Mouse (Mus musculus): ENCODE measurements at regions not wholly inside any gene's neighbourhood (a gene's known extent, or its start where the extent isn't known, plus 50 kb on each side); places are given as distances from the start of the nearest gene placed in this dataset.

DNA sequence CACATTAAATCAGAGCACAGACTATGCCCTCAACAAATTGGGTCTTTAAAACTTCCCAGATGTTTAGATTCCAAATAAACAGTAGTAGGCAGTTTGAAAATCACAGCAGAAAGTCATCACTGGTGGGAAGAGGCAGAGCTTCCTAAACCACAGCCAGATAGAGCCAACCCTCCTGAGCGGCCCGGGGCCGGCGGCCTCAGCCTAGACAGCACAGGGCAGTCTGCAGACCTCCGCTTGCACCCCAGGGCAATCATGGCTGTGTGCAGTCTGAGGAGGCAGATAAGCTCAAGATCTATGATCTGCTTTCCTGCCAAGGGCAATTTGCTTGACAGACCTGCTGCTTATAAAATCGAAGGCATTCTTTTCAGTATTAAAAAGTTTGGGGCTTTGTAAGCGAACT lies 192.6 kb downstream of the Hlx start:
- no peak for DNase-seq (ENCODE audit: inconsistent age in 2 of 2, low spot score in 1 of 2)

DNA sequence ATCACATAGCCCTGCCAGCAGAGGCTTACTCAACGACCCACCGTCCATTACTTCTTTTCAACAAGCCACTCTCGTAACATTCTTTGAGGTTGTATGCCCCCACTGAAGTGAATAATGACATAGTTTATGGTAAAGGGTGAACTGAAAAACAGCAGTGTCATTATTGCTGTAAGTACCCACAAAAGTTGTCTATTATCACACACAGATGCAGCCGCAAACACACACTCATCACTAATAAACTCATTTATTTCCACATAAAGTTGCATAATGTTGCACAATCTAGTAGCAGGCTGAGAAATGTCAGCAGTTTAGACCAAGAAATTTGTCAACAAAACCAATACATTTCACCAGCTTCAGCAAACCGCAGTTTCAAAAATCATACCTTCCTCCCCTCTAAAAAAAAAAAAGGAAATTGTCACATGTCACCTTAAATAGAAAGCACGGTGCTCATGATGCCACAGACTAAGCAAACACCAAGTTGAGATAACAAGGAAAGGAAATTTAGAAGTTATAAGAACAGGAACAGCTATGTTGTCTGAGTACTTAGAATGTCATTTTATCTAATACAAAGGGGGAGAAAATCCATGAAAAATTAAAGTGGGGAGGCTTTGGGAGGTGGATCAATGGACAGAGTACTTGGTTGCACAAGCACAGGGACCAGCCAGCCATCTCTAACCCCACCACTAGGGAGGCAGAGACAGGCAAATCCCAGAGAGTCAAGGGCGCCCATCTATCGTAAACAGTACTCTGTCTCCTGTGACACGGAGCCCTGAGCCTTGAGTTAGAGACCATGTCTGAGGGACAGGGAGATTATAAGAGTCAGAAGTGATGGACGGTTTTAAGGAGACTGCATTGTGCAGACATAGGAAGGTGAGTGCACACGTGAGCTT lies 195.9 kb downstream of the Hlx start:
- peak in 1 of 2 experiments; percentile 29 for DNase-seq (ENCODE audit: inconsistent age in 2 of 2, low spot score in 1 of 2)

DNA sequence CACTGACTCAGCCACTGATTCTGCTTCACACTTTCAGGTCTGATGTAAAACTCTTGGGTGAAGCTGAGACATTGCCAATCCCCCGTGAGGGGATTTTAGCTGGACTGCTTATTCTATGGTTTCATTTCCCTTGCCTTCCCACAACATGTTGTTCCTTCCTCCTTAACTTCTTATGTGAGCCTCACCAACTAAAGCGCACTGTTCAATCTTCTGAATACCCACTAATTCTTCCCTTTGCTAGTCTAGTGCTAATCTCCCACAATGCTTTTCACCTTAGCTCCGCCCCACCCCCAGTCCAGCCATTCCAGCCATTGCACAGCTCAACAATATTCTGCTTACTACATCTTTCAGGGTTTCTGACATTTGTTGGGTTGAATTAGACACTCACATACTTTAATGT lies 196.7 kb downstream of the Hlx start:
- no peak for DNase-seq (ENCODE audit: inconsistent age in 2 of 2, low spot score in 1 of 2)

DNA sequence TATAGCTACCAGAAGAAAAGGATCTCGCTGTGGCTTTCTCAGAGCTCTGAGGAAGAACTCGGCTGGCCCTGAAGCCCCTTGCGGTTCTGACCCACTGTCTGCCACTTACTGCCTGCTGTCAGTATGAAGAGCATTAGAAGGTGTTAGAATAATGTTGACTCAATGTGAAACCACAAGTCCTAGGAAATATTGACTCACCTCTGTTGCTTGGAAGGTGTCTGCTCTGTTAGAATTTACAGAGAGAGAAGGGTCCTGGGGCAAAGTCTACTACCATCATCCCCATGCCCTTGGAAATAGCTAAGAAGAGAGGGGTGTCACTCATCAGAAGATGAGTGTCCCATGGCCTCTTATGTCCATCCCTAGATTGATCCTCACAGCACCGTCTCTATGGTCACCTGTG lies 197.9 kb downstream of the Hlx start:
- no peak for DNase-seq (ENCODE audit: inconsistent age in 2 of 2, low spot score in 1 of 2)

DNA sequence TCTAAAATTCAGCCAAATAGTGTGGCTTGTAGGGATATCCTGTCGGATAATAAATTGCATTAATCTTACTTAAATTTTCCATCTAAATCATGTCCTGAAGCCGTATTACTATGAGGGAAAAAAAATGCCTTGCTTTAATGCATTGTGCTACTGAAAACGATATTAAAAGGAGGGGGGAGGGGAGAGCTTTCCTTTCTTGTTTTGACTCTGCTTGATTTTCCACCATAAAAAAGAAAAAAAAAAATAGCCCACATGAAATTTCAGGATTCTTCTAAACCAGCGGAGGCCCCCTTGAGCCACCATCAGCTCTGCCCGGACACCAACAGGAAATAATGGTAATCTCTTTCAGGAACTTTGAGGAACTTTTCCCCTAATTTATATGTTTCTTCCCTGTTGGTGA lies 198.5 kb downstream of the Hlx start:
- no peak for DNase-seq (ENCODE audit: inconsistent age in 2 of 2, low spot score in 1 of 2)

DNA sequence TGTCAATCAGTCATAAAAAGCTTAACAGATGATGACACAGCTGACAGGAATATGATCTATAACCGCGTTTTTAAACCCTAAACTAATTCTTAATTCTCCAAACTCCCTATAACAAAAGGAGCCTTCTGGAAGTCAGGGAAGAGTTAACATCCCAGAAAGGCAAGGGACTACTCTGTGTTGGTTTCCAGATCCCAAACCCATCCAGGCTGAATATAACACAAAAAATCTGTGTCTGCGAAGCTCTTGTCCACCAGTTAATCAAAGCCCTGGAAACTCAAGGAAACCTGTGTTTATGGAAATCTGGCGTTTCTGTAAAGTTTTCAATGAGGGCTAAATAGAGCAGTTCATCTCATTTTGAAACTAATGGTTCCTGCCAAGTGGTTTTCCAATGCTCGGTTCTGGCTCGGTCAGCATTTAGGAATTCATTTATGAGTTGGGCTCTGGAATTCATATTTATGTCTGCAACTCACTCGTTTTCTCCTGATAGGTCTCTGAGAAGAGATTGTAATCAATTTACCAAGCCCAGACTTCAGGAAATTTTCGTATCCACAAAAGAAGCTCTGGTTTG lies 199.8 kb downstream of the Hlx start:
- DNase-seq (ENCODE audit: inconsistent age in 2 of 2, low spot score in 1 of 2), result no peak

DNA sequence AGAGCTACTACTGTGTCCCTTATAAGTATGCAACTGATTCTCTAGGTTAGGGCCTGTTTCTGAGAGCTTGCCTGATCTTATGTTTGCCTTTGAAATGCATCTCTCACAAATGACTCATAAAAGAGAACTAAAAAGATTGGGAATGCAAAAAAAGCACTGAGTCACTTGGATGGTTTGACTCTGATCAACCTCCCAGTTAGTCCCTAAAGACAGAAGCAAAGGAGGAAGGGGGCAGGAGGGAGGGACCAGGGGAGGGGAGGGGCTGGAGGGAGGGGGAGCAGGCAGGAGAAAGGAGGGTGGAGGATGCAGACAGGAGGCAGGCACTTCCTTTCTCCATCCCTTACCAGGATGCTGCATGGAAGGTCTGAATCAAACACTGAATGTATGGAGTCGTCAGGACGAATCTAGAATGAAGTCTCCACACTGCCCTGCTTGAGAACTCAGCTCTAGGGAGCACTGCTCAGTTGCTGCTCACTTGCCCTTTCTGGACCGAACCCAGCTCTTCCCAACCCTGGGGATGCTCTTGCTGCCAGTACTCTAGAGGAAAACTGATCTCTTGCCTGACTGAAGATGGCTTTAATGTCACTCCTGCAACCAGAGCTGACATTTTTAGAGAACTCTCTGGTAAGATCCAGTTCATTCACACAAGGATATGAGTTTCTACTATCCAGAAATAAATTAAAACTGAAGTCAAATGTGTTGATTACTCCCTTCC lies 201.7 kb downstream of the Hlx start:
- no peak for DNase-seq (ENCODE audit: inconsistent age in 2 of 2, low spot score in 1 of 2)

DNA sequence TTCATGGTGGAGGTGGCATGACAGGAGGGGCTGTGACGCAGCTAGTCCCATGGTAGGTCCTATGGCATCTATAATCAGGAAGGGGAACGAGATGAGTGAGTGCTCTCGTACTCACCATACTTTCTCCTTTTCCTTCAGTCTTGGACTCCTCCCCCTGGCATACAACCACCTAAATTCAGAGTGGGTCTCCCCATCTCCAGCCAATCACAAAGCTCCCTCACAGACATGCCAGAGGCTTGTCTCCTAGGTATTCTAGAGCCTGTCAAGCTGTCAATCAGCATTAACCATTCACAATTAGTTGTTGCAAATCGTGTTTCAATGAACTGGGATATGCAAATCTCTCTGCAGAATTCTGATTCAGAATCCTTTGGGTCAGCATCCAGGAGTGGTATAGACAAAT lies 206.7 kb downstream of the Hlx start:
- no peak for DNase-seq (ENCODE audit: inconsistent age in 2 of 2, low spot score in 1 of 2)

DNA sequence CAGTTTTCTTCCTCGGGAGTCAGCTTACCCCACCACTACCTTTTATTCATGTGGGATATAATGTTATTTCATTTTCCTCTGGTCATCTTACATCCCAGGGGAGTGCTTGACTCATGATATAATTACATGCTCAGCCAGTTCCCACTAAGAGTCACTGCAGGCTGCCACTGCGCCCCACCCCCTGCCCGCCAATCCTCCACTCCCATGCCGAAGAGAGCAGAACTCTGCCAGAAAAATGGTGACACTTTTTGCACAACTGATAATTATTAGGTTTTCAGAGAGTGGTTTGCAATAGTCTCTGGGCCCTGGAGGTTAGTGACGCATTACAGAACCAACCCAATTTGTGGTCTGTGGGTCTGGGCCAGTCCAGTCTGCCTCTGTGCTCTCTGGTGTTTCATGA lies 212.9 kb downstream of the Hlx start:
- peak; percentile 6 to 46 for DNase-seq (ENCODE audit: inconsistent age in 2 of 2, low spot score in 1 of 2)

DNA sequence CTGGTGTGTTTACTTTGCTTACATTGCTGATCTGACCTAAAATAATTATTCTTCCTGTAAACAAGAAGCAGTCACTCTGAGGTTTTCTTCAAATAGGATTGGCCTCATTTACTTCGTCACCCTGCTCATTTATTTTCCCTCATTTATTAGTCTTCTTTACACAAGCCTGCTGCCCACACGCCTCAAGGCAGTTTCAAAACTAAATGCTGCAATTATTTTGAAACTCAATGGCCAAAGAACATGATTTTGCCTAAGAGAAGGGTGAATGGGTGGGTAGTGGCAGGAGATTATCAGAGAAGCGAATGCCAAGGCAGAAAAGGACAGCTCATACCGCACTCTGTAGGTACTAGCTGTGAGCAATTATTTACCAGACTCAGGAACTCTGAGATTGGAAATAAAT lies 227.8 kb downstream of the Hlx start:
- DNase-seq (ENCODE audit: inconsistent age in 2 of 2, low spot score in 1 of 2), result no peak

DNA sequence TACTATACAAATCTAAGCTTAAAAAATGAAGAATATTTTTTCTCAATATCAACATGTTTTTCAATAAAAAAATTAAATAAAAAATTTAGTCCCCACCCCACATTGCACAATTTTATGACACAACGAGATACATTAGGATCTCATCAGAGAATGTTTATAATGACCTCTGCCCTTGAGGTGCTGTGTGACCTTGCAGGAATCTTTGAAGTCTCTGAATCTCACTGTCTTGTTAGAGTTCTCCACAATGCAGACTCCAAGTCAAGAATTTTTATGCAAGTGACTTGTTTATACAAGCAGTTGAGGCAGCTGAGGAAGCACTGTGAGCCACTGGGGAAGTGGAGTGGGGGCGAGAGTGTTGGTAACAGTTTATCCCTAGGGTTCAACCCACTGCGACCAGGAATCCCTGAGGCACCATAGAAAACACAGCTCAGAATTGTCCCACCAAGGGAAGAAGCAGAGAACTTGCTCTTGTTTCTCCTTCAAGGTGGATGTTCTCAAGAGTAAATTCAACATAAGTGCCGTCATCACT lies 228.5 kb downstream of the Hlx start:
- DNase-seq (ENCODE audit: inconsistent age in 2 of 2, low spot score in 1 of 2), result no peak

DNA sequence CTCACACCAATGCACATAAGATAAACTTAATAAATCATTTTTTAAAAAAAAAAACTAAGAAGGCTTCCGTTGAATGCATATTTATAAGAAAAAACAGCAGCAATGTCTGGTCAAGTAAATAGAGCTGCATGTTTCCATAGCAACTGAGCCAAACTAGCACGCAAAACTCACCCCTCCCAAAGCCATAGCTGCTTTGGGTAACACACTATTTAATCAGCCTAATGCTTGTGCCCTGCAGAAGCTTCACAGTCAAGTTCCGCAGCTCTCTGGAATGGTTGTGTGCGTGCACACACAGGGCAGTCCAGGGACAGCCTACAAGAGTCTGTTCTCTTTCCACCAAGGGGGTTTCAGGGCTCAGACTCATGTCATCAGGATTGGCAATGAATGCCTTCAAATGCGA lies 231.7 kb downstream of the Hlx start:
- no peak for DNase-seq (ENCODE audit: inconsistent age in 2 of 2, low spot score in 1 of 2)

DNA sequence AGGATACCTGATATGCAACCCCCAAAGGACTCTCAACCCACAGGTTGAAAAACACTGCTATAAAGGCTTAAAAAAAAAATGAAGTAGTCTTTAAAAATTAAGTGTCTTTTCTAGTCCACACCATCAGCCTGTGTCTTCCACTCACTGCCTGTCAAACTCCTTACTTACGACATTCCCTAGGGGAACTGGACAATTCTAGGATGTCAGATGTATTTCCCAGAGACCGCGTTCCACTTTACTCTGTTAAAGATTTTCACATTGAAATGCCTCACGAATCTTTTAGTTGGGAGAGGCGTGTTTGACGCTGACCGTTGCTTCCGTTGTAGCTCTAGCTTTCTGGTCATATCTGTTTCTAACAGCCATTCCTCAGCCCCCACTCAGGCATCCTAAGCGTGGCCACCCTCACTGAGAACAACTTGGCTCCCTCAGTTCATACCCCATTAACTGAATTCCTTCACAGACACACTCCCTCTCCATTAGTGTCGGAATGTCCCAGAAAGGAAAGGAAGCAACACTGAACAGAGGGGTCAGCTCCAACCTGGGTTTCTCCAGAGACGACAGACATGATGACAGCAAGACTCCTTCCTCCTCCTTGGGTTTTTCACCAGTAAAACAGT lies 233.4 kb downstream of the Hlx start:
- DNase-seq (ENCODE audit: inconsistent age in 2 of 2, low spot score in 1 of 2), result no peak

DNA sequence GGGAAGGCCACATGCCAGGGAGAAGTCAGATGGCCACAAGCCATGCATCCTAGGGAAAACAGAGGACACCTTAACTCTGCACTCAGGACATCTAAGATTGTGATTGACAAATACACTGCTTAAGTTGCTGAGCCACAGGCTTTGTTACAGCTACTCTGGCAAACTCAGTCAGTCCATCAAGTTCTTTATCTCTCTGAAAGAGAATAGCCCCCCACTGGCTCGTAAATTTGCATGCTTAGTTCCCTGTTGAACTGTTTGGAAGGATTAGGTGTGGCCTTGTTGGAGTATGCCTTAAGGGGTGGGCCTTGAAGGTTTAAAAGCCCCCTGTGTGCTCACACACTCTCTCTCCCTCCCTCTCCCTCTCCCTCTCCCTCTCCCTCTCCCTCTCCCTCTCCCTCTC lies 235.4 kb downstream of the Hlx start:
- DNase-seq (ENCODE audit: inconsistent age in 2 of 2, low spot score in 1 of 2), result no peak

DNA sequence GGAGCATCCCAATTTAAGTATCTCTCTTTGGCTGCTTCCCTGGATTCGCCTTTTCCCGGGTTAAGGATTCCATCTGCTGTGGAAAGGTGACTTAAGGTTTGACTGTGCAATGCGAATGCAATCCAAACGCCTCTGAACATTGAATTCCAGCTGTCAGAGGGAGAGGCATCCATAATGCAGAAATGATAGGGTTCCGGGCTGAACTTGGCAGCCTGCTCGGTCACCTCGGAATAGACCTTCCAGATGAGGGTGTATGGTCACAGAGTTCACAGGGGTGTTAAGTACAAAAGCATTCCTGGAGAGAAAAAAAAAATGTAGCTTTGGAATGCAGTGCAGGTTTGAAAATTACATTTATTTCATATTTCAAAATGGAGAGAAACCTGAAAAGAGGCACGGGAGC lies 238.6 kb downstream of the Hlx start:
- DNase-seq (ENCODE audit: inconsistent age in 2 of 2, low spot score in 1 of 2), result no peak

DNA sequence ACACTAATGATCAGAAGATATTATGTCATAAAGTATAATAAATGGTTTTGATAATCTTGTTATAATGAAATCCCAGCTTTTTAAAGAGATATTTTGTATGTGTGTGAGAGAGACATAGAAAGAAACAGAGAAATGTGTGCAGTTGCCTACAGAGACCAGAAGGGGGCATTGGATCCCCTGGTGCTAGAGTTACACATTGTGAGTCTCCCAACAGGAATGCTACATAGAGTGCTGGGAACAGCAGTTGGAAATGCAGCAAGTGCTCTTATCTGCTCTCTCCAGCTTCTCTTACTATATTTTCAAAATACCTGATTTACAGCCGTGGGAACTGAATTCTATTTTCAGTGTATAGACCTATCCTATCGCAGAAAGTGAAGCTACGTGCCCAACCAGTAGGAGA lies 240.3 kb downstream of the Hlx start:
- DNase-seq (ENCODE audit: inconsistent age in 2 of 2, low spot score in 1 of 2), result no peak

DNA sequence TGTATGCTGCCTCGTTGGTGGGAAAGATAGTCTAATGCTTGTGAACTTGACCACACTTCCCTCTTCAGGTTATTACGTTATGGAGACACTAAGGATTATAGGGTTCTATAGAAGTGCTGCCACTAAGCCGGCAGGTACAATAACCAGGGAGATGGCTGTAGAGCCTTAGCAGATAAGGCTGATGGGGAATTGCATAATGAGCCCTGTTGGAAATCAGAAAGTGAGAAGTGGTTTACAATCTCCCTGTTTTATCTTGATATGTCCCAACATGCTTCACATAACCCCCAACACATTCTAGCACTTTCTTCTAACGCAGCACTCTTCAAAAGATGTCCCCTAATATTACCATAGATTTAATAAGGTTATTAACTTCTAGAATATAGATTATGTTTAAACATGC lies 241.2 kb downstream of the Hlx start:
- no peak for DNase-seq (ENCODE audit: inconsistent age in 2 of 2, low spot score in 1 of 2)

DNA sequence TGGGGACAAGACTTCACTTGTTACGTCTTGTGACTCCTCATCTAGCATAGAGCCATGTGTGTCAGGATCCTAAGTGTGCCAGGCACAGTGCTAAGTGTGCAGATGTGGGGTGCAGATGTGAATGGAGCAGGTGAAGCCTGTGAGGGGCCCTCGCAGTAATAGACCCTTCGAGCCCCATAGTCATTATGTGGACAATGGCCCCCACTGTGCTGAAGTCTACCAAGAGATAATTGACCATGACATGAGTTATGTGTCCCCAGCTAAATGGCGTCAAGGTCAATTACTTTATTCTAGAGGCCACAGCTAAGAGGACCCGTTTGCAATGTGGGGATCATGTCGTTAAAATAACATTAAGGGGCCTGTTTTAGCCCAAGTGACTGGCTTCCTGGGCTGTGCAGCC lies 245.0 kb downstream of the Hlx start:
- no peak for DNase-seq (ENCODE audit: inconsistent age in 2 of 2, low spot score in 1 of 2)

DNA sequence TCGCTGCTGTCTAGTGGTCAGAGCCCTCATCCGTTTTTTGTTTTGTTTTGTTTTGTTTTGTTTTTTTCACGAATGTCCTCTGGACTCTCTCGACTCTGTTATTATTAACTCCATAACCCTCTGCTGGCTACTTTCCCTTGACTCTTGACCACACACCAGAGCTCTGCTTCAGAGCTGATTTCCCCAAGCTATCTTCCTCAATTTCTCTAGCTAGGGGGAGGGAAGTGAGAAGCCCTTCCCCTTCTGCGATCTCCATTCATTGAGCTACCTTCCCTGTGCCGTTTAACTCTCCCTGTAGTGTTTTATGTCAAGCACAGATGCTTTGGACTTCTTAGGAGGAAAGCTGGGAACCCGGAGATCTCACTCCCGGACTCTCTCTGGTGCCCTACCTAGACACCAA lies 247.6 kb downstream of the Hlx start:
- DNase-seq (ENCODE audit: inconsistent age in 2 of 2, low spot score in 1 of 2), result no peak

DNA sequence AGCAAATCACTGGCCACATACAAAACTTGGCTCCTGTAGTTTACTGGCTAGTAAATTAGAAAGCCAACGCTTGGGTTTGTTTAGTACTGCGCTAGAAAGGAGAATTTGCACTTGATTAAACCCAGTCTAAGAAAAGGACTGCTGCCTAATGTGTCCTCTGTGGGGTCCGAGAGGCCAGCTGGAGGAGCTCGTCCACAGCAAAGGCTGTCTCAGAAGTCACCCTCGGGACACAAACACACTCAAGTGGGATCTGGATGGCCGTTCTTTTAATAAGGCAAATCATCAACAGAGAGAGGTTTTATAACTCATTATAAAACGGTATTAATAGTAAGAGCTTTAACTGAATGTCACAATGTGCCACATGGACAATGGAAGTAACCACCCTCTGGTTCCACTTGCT lies 249.0 kb downstream of the Hlx start:
- no peak for DNase-seq (ENCODE audit: inconsistent age in 2 of 2, low spot score in 1 of 2)

DNA sequence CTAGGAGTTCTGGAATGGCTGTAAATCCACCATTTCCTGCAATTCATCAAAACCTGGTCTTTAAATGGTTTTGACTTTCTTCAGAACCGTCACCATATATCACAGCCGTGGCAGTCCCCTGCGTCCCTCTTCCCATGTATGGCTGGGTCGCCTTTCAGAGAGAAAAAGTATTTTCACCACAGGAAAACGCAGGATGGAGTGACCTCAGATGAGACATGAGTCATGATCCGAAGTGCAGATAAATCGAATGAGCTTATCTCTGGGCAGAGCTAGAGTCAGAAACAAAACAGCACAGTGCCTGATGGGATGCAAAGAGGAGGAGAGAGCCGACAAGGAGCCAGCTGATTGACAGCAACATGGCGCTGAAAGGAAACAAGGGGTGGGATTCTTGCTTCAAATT lies 250.4 kb downstream of the Hlx start:
- peak; percentile 37 to 80 for DNase-seq (ENCODE audit: inconsistent age in 2 of 2, low spot score in 1 of 2)
